Mouse (Mus musculus) CH12.LX (cell line): Measurements from ENCODE around the gene Akr7a5.

Source experiments
- CTCF ChIP-seq, 2 experiments: IDR thresholded peaks in 1 of 2; conservative IDR thresholded peaks in 1 of 2; 2 replicates each; pipeline ENCODE4 v1.5.1; 2011 to 2012; ENCODE audit warnings: low read depth in 2 of 2, low read length in 2 of 2, improper control_type of control experiment in 1 of 2, inconsistent platforms in 1 of 2, mild to moderate bottlenecking in 1 of 2, moderate library complexity in 1 of 2
- E2F4 ChIP-seq: IDR thresholded peaks from 2 replicates; pipeline ENCODE4 v1.6.1; 2011; ENCODE audit warnings: low read depth, low read length, improper control_type of control experiment; ENCODE audit not compliant: insufficient replicate concordance
- MAX ChIP-seq: IDR thresholded peaks from 2 replicates; pipeline ENCODE4 v1.6.1; 2011; ENCODE audit warnings: low read length, improper control_type of control experiment
- POLR2A ChIP-seq: IDR thresholded peaks from 2 replicates; pipeline ENCODE4 v1.6.1; 2011; ENCODE audit warnings: low read depth, mild to moderate bottlenecking, improper control_type of control experiment, low read length

DNA sequence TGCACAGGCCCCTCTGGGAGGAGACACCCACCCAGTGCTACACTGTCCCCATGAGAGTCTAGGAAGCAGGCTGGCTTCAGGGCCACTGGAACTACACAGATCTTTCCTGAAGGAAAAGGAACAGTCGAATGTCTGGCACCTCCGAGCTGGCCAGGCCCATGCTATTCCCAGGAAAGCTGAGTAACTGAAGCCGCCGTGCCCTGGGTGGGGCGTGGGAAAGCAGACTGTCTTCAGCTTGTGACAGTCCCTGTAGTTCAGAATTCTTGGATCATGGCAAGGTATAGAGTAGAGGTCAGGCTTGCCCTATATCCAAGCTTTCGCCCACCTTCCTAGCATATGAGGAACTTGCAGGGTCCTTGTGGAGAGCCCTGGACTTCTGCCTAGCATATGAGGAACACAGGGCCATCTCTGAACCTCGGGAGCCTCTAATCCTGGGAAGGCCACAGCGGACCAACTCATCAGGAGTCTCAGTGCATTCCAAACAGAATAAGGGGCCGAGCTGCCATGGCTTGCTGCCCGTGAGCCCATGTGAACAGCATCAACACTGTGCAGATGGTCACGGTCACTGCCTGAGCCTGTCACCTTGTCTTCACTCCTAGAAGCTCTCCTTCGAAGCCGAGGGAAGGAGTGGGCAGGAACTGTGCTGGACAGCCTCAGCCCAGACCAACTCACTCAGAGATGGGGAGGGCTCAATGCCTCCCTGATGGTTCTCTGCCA lies 44.6 kb upstream of the Akr7a5 start:
- TF ChIP-seq E2F4 = no peak
- TF ChIP-seq CTCF (conservative IDR thresholded peaks at IDR 0.05 in 1 of 2, IDR thresholded peaks at IDR 0.05 in 1 of 2; ENCODE audit: low read depth in 2 of 2, low read length in 2 of 2) = no peak
- TF ChIP-seq MAX = no peak
- TF ChIP-seq POLR2A = no peak
